Mouse (Mus musculus): Measurements from ENCODE around the gene Nr2f1.
"Not testable (repeated sequence)": the region's sequence is repeated elsewhere in the genome, so short reads cannot be mapped to it uniquely, and the experiment has no call there.

DNA sequence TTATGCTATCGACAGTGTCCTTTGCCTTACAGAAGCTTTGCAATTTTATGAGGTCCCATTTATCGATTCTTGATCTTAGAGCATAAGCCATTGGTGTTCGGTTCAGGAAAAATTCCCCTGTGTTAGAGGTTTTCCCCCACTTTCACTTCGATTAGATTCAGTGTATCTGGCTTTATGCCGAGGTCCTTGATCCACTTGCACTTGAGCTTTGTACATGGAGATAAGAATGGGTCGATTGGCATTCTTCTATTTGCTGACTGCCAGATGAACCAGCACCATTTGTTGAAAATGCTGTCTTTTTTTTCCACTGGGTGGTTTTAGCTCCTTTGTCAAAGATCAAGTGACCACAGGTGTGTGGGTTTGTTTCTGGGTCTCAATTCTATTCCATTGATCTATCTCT is 20.7 kb upstream of the Nr2f1 start:
- TF ChIP-seq POLR2A (IDR thresholded peaks at IDR 0.05; ENCODE audit: extremely low read depth, insufficient read depth, low read length); CTCF (IDR thresholded peaks at IDR 0.05; ENCODE audit: low read depth, low read length): not testable (repeated sequence)
